In the genomic region with DNA sequence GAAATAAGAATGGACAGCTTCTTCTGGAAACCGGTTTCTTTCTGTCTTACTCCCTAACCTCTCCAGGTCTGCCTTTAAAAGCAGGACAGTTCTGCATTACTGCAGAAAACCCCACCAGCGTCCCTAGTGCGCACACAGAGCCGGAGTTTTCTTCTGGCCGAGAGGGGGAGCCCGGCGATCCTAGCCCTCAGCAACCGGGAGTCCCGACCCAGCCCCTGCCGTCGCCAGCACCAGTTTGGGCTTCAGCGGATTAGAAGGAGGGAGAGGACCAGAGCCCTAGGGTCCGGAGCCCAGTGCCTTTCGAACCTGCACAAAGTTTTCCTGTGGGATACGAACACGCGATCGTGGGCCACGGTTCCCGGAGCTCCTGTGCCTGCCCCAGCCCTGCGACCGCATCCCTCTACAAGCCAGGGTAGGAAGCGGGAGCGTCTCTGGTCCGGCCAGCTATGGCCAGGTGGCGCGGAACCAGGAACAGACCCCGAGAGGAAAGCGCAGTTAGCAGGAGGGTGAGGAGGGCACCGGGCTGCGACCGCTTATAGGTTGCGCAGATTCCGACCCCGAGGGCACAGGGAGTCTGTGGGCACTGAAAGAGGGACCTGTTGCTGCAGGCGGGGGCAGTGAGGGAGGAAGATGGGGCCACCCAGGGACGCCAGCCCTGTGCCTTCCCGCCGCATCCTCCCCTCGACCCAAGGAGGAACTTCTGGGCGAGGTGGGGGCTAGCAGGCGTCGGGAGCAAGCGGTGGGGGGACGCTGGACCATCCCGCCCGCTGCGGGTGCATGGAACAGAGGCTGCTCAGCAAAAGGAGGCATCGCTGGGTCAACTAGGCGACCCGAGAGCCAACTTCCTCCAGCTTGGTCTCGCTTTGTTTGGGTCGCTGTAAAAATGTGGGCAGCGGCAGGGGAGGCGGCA, we compare ENCODE assay signal across 9 mouse cellular contexts. TPM values are rescaled to one million over a fixed set of nuclear protein-coding genes. Genes with fewer than 3 reads are reported as not detected.
A peak's percentile ranks its signal among the peaks of the same experiment; 100 is the strongest.
DNase-seq lines count a peak whose midpoint lies in the region; ATAC-seq and TF ChIP-seq lines count a peak whose summit lies in the region.
"Had no signal": no experiment of that assay in that cellular context is flagged by ENCODE, and none has a peak within 500 bp of the region (broad histone marks: within the 10 kb centered on the region; RNA-seq: fewer than 3 reads in every experiment).

Gulp1 (plus strand) TSS at position 51 of the 910 bp plus-strand sequence.

- H3K4me1 ChIP-seq in forebrain, embryonic 10.5 days: peaks cover 41% of the 10 kb centered on the region
- peaks cover 35% of the 10 kb centered on the region for H3K4me1 ChIP-seq in heart, embryonic 13.5 days
- no peaks in the 10 kb centered on the region for H3K4me1 ChIP-seq in kidney, postnatal 0 days (replicated peaks; ENCODE audit: insufficient read depth, low read length)
- H3K4me1 ChIP-seq in liver, embryonic 11.5 days (replicated peaks; ENCODE audit: control insufficient read depth, insufficient read depth, low read length): no peaks in the 10 kb centered on the region
- H3K4me1 ChIP-seq in testis, adult 2 months (ENCODE audit: control insufficient read depth, insufficient read depth, low read length): peaks cover 9% of the 10 kb centered on the region

- peak; percentile 79 for TF ChIP-seq CTCF in kidney, postnatal 0 days (IDR thresholded peaks at IDR 0.05; ENCODE audit: low read depth)
- TF ChIP-seq CTCF in testis, adult 2 months (IDR thresholded peaks at IDR 0.05; ENCODE audit: control insufficient read depth, insufficient read depth, insufficient replicate concordance, low read depth, low read length): 0 out of 2 replicates have a peak, but pooled peaks have one; percentile 5

- no peaks in the 10 kb centered on the region for H3K9me3 ChIP-seq in forebrain, embryonic 10.5 days
- H3K9me3 ChIP-seq in heart, embryonic 13.5 days: no peaks in the 10 kb centered on the region
- no peaks in the 10 kb centered on the region for H3K9me3 ChIP-seq in kidney, postnatal 0 days (replicated peaks; ENCODE audit: low read length)
- no peaks in the 10 kb centered on the region for H3K9me3 ChIP-seq in liver, embryonic 11.5 days (ENCODE audit: control insufficient read depth, low read length)

- H3ac ChIP-seq in myocyte (ENCODE audit: control insufficient read depth, insufficient read length): peak within 1 kb of the TSS; percentile 37

- WGBS in forebrain, embryonic 10.5 days: under 1% methylated on average over 55 of the region's 55 CpGs
- under 1% methylated on average over 55 of the region's 55 CpGs for WGBS in heart, embryonic 13.5 days
- WGBS in kidney, postnatal 0 days: under 1% methylated on average over 55 of the region's 55 CpGs
- WGBS in liver, embryonic 11.5 days: under 1% methylated on average over 55 of the region's 55 CpGs

- H3K27me3 ChIP-seq in forebrain, embryonic 10.5 days (ENCODE audit: poor library complexity, severe bottlenecking): no peaks in the 10 kb centered on the region
- H3K27me3 ChIP-seq in heart, embryonic 13.5 days (replicated peaks): no peaks in the 10 kb centered on the region
- H3K27me3 ChIP-seq in kidney, postnatal 0 days (ENCODE audit: insufficient read depth, low read length): no peaks in the 10 kb centered on the region
- H3K27me3 ChIP-seq in liver, embryonic 11.5 days (replicated peaks; ENCODE audit: control insufficient read depth, insufficient read depth, low read length): no peaks in the 10 kb centered on the region
- H3K27me3 ChIP-seq in myocyte (ENCODE audit: control insufficient read depth, insufficient read depth, insufficient read length): no peaks in the 10 kb centered on the region
- no peaks in the 10 kb centered on the region; the same call in 1 of the 2 replicates for H3K27me3 ChIP-seq in testis, adult 2 months (ENCODE audit: control insufficient read depth, insufficient read depth, low read length)
- H3K27me3 ChIP-seq: CH12.LX had no signal

- TF ChIP-seq POLR2A in myocyte (IDR thresholded peaks at IDR 0.05; ENCODE audit: insufficient read length, low read depth): no peak
- TF ChIP-seq POLR2A in testis, adult 2 months (IDR thresholded peaks at IDR 0.05; ENCODE audit: control insufficient read depth, low read depth, low read length): no peak

- peak; percentile 60; the same call in 1 of the 2 replicates for ATAC-seq in heart, embryonic 13.5 days (ENCODE audit: extremely low read depth, insufficient number of reproducible peaks, low FRiP score, low TSS enrichment)
- peak; percentile 88 for ATAC-seq in kidney, postnatal 0 days (replicated peaks; ENCODE audit: low FRiP score, low read depth)
- ATAC-seq in liver, embryonic 11.5 days (replicated peaks; ENCODE audit: low FRiP score): peak; percentile 79

- H3K4me3 ChIP-seq in forebrain, embryonic 10.5 days: peak within 1 kb of the TSS; percentile 79
- peak within 1 kb of the TSS; percentile 82 for H3K4me3 ChIP-seq in heart, embryonic 13.5 days
- H3K4me3 ChIP-seq in kidney, postnatal 0 days (replicated peaks; ENCODE audit: low read depth, low read length): peak within 1 kb of the TSS; percentile 70
- H3K4me3 ChIP-seq in liver, embryonic 11.5 days (ENCODE audit: low read depth, low read length): peak within 1 kb of the TSS; percentile 64
- peak within 1 kb of the TSS; percentile 70 for H3K4me3 ChIP-seq in myocyte
- peak within 1 kb of the TSS; percentile 63 for H3K4me3 ChIP-seq in testis, adult 2 months (ENCODE audit: control insufficient read depth, low read depth, low read length)

- no peaks in the 10 kb centered on the region for H3K36me3 ChIP-seq in forebrain, embryonic 10.5 days (replicated peaks)
- no peaks in the 10 kb centered on the region for H3K36me3 ChIP-seq in heart, embryonic 13.5 days
- H3K36me3 ChIP-seq in kidney, postnatal 0 days (ENCODE audit: insufficient read depth, low read length): no peaks in the 10 kb centered on the region
- no peaks in the 10 kb centered on the region for H3K36me3 ChIP-seq in liver, embryonic 11.5 days (ENCODE audit: control insufficient read depth, insufficient read depth, low read length)
- H3K36me3 ChIP-seq in myocyte (ENCODE audit: control insufficient read depth, insufficient read depth): no peaks in the 10 kb centered on the region
- no peaks in the 10 kb centered on the region for H3K36me3 ChIP-seq in testis, adult 2 months (ENCODE audit: control insufficient read depth, insufficient read depth, low read length)

- H3K9ac ChIP-seq in heart, embryonic 13.5 days: peak within 1 kb of the TSS; percentile 86
- H3K9ac ChIP-seq in kidney, postnatal 0 days (ENCODE audit: low read depth, low read length): peak within 1 kb of the TSS; percentile 82
- peak within 1 kb of the TSS; percentile 60 for H3K9ac ChIP-seq in liver, embryonic 11.5 days (ENCODE audit: low read depth, low read length)

- H3K79me2 ChIP-seq in myocyte (ENCODE audit: control insufficient read depth, insufficient read depth): no peaks in the 10 kb centered on the region

- H3K27ac ChIP-seq in forebrain, embryonic 10.5 days: peak within 1 kb of the TSS; percentile 94
- peak within 1 kb of the TSS; percentile 90 for H3K27ac ChIP-seq in heart, embryonic 13.5 days (replicated peaks)
- peak within 1 kb of the TSS; percentile 89 for H3K27ac ChIP-seq in kidney, postnatal 0 days
- no peak within 1 kb of the TSS for H3K27ac ChIP-seq in liver, embryonic 11.5 days (ENCODE audit: low read depth, low read length)
- H3K27ac ChIP-seq in testis, adult 2 months (ENCODE audit: control insufficient read depth, insufficient read depth, low read depth, low read length): no peak within 1 kb of the TSS; the same call in none of the 2 replicates

- H3K4me2 ChIP-seq in heart, embryonic 13.5 days: peak within 1 kb of the TSS; percentile 82
- H3K4me2 ChIP-seq in kidney, postnatal 0 days (ENCODE audit: low read length): peak within 1 kb of the TSS; percentile 82
- H3K4me2 ChIP-seq in liver, embryonic 11.5 days: peak within 1 kb of the TSS; percentile 92
- H3K4me2 ChIP-seq in myocyte (ENCODE audit: low read depth): peak within 1 kb of the TSS; percentile 89

- DNase-seq in thymus, postnatal 4 days: peak; percentile 22
- no peak for DNase-seq in thymus, postnatal 0 days (ENCODE audit: low spot score)
- DNase-seq in forebrain, embryonic 10.5 days (ENCODE audit: extremely low spot score, low spot score): peak; percentile 81
- peak; percentile 94 for DNase-seq in kidney, postnatal 0 days (ENCODE audit: low spot score)
- peak; percentile 78 for DNase-seq in liver, embryonic 11.5 days (ENCODE audit: low spot score)

TF ChIP-seq in myocyte, 11 proteins besides CTCF, POLR2A, EP300 and RAD21:
- TF ChIP-seq USF1 (IDR thresholded peaks at IDR 0.05; ENCODE audit: low read depth) (no peak), MYOG (IDR thresholded peaks at IDR 0.05; ENCODE audit: control insufficient read depth in 1 of 3, insufficient read depth in 1 of 3, insufficient read length in 2 of 3, low read depth in 2 of 3) (no peak), E2F4 (IDR thresholded peaks at IDR 0.05; ENCODE audit: insufficient read depth) (no peak), SRF (IDR thresholded peaks at IDR 0.05; ENCODE audit: control insufficient read depth, insufficient read length, low read depth) (no peak), MAX (IDR thresholded peaks at IDR 0.05; ENCODE audit: low read depth) (no peak), POLR2AphosphoS2 (IDR thresholded peaks at IDR 0.05; ENCODE audit: insufficient read length, low read depth) (no peak), TCF12 (IDR thresholded peaks at IDR 0.05; ENCODE audit: insufficient read depth, poor library complexity, severe bottlenecking) (no peak), CEBPB (IDR thresholded peaks at IDR 0.05; ENCODE audit: insufficient read depth, poor library complexity, severe bottlenecking) (no peak), REST (IDR thresholded peaks at IDR 0.05; ENCODE audit: insufficient read depth, insufficient read length) (no peak), TCF3 (IDR thresholded peaks at IDR 0.05; ENCODE audit: insufficient read length, low read depth) (no peak), MYOD1 (IDR thresholded peaks at IDR 0.05; ENCODE audit: control insufficient read depth in 1 of 3, insufficient read length in 2 of 3, low read depth in 2 of 3) (no peak)

RNA-seq across cellular contexts. Expression of gene Gulp1, which starts in this region (rescaled TPM):
- polyA plus RNA-seq in thymus, postnatal 0 days (2015; fragmentation: Nextera tagmentation; extraction: Ambion mirVana): 2.3 and 3.3 TPM in 2 replicates
- polyA plus RNA-seq in forebrain, embryonic 10.5 days (2016; fragmentation: Nextera tagmentation; extraction: Ambion mirVana): 22.7 and 24.1 TPM in 2 replicates
- 13.4 and 14.2 TPM in 2 replicates for polyA plus RNA-seq in heart, embryonic 13.5 days (2015; fragmentation: Nextera tagmentation; extraction: Ambion mirVana)
- 22.3 and 23.0 TPM in 2 replicates for polyA plus RNA-seq in kidney, postnatal 0 days (2015; fragmentation: Nextera tagmentation; extraction: Ambion mirVana)
- polyA plus RNA-seq in liver, embryonic 11.5 days (2014; fragmentation: Nextera tagmentation; extraction: Ambion mirVana): 4.5 and 5.4 TPM in 2 replicates
- polyA plus RNA-seq in myocyte (2012; fragmentation: generic; extraction: Trizol): 2.0 TPM
- 0.17 and 0.21 TPM in 2 replicates for polyA plus RNA-seq in testis, adult 2 months (2012; rRNA removed)

Comparison
In these comparisons a context has a peak if more than half of its experiments do, and no peak if none do; other contexts are left out.
1. H3K27ac ChIP-seq: peak in forebrain, embryonic 10.5 days (single experiment), heart, embryonic 13.5 days (single experiment) and kidney, postnatal 0 days (single experiment); none in liver, embryonic 11.5 days (single experiment) and testis, adult 2 months (single experiment).
2. Peak in every context shown above with its lines, with median percentiles within 50 percentile points of each other: H3K4me3 ChIP-seq, ATAC-seq, H3K4me2 ChIP-seq and H3K9ac ChIP-seq.